Mouse (Mus musculus) layer of hippocampus, adult 2 months (tissue): ENCODE data around the gene Pramel1. TPM values are rescaled to one million over a fixed set of nuclear protein-coding genes. Genes with fewer than 3 reads are reported as not detected.
"Not testable (repeated sequence)": the region's sequence is repeated elsewhere in the genome, so short reads cannot be mapped to it uniquely, and the experiment has no call there.

Experiments
- DNase-seq, 2 experiments: peaks; one replicate each; pipeline ENCODE4 v3.0.0; 2022; ENCODE audit warnings: low spot score in 2 of 2
- H3K27ac ChIP-seq: fragments of 200-600 bp; 2 replicates; pipeline ENCODE4 v1.8.1; 2022
- H3K4me3 ChIP-seq: fragments of 200-600 bp; 2 replicates; pipeline ENCODE4 v1.8.1; 2022; ENCODE audit warnings: mild to moderate bottlenecking
- CTCF ChIP-seq: fragments of 200-600 bp; conservative IDR thresholded peaks from 2 replicates; pipeline ENCODE4 v1.8.1; 2022; ENCODE audit warnings: antibody characterized with exemption, mild to moderate bottlenecking, moderate library complexity
- long read RNA-seq, 2 experiments: library from polyadenylated mRNA; stranded (forward); transcript quantifications; one replicate each; pipeline ENCODE4 v2.0.0; 2021; ENCODE audit warnings: borderline mapping rate in 2 of 2
- total RNA-seq, 2 experiments: library from RNA; stranded (reverse); gene quantifications; 2 replicates each; pipeline ENCODE4 v1.2.3; 2021

The Pramel1 gene
- total RNA-seq, result not detected
- long read RNA-seq, experiment 1, result 0 reads
- long read RNA-seq, experiment 2, result 0 reads

GRCm38 (mm10) chr4:143394181-143394580 is at the start of gene Pramel1:
Pramel1 (plus strand) TSS chr4:143394428.
- no peak within 1 kb of the TSS for H3K27ac ChIP-seq
- TF ChIP-seq CTCF, result no peak
- no peak within 1 kb of the TSS for H3K4me3 ChIP-seq
- DNase-seq, result no peak

DNA sequence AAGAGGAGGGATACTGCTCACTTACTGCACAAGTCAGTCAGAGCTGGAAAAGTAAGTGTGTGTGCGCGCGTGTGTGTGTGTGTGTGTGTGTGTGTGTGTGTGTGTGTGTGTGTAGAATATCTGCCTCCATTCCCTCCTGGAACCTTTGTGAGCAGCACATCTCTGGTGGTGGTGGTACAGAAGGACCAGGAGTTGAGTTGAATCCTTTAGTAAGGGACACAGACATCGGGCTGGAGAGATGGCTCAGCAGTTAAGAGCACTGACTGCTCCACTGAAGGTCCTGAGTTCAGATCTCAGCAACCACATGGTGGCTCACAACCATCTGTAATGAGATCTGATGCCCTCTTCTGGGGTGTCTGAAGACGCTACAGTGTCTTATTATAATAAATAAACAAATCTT is 48.7 kb upstream of the Pramel1 start:
- not testable (repeated sequence) for H3K4me3 ChIP-seq, DNase-seq, H3K27ac ChIP-seq

- no peak for TF ChIP-seq CTCF
- no peak for DNase-seq
Observed at GRCm38 (mm10) chr4:143348678-143349077, 45.5 kb upstream of the Pramel1 start.

GRCm38 (mm10) chr4:143349484-143349906 is 44.7 kb upstream of the Pramel1 start, which contains the start of gene Lrrc38:
Lrrc38 (plus strand) TSS chr4:143349757.
- no peak for DNase-seq
- Histone ChIP-seq H3K27ac (peak within 1 kb of the TSS; percentile 36; the same call in 1 of the 2 replicates), H3K4me3 (peak within 1 kb of the TSS; percentile 53)
- TF ChIP-seq CTCF, result no peak

More at GRCm38 (mm10) chr4:143348678-143349077, 45.5 kb upstream of the Pramel1 start:
- Histone ChIP-seq H3K27ac (no peak overlapping the region), H3K4me3 (no peak overlapping the region)

DNA sequence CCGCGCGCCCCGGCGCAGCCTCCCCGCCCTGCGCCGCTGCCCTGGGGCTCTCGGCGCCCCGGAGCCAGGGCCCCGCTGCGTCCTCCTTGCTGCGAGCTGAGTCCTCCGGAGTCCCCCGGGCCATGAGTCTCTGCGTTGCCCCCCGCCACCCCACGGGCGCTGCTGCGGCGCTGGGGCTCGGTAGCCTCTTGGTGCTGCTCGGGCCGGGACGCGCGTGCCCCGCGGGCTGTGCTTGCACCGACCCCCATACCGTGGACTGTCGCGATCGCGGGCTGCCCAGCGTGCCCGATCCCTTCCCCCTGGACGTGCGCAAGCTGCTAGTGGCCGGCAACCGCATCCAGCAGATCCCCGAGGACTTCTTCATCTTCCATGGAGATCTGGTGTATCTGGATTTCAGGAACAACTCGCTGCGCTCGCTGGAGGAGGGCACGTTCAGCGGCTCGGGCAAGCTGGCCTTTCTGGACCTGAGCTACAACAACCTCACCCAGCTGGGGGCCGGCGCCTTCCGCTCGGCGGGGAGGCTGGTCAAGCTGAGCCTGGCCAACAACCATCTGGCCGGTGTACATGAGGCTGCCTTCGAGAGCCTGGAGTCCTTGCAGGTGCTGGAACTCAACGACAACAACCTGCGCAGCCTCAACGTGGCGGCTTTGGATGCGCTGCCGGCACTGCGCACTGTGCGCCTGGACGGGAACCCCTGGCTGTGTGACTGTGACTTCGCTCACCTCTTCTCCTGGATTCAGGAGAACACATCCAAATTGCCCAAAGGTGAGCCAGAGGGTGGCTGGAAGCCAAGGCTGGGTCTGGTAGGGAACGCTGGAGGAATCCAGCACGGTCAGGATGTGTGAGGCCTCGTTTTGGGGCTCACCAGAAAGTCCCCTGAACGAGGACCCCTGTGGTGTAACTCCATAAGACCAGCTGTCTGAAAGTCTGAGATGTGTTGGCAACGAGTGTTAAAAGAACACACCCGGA is 43.9 kb upstream of the Pramel1 start:
- TF ChIP-seq CTCF, result no peak
- no peak for DNase-seq
- H3K4me3 ChIP-seq, result peak overlapping the region; percentile 53

GRCm38 (mm10) chr4:143352301-143352700 is 41.9 kb upstream of the Pramel1 start:
- DNase-seq, result no peak
- no peak overlapping the region for H3K4me3 ChIP-seq
- TF ChIP-seq CTCF, result no peak
- no peak overlapping the region for H3K27ac ChIP-seq

More for the DNA sequence above, 43.9 kb upstream of the Pramel1 start:
- H3K27ac ChIP-seq, result peak overlapping the region; percentile 36; the same call in 1 of the 2 replicates

DNA sequence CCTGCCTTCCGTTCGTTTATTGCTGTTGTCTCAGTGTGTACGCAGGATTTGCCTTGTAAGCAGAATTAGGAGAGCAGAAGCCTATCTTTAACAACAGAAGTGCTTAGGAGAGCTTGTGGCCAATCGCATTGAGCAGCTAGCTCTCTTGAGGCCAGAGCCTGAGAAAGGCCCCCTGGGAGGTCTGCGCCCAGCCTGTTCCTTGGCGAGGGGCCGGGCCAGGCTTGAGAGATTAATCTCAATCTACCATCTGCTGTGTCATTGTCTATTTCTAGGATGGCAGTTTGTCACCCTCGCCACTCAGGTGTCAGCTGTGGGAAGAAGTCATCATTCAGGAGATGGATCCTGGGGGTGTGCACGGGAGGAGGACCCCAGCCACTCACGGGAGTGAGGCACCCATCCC is 32.7 kb upstream of the Pramel1 start:
- no peak for DNase-seq
- H3K27ac ChIP-seq, result no peak overlapping the region
- no peak overlapping the region for H3K4me3 ChIP-seq
- TF ChIP-seq CTCF, result no peak

- DNase-seq, result no peak
- TF ChIP-seq CTCF, result no peak
- Histone ChIP-seq H3K4me3 (no peak overlapping the region), H3K27ac (no peak overlapping the region)
Observed at GRCm38 (mm10) chr4:143366415-143367041, 27.7 kb upstream of the Pramel1 start.

DNA sequence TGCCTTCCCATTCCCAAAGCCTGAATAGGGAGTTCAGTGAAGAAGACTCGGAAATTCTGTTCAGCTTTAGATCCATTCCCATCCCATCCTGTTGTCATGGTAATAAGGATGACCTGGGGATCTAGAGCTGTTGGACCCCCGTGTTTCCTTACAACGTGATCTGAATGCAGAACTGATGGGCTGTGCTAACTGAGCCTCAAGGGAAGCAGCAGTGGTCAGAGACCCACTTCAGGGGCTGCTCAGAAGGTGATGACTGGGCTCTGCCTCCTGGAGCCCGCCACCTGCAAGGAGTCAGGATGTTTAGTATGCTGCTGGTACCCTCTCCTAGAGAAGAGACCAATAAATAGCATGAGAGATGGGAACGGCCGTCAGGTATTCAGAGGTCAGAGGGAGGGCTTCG is 14.7 kb upstream of the Pramel1 start:
- Histone ChIP-seq H3K4me3 (no peak overlapping the region), H3K27ac (no peak overlapping the region)
- TF ChIP-seq CTCF, result no peak
- DNase-seq, result no peak

DNA sequence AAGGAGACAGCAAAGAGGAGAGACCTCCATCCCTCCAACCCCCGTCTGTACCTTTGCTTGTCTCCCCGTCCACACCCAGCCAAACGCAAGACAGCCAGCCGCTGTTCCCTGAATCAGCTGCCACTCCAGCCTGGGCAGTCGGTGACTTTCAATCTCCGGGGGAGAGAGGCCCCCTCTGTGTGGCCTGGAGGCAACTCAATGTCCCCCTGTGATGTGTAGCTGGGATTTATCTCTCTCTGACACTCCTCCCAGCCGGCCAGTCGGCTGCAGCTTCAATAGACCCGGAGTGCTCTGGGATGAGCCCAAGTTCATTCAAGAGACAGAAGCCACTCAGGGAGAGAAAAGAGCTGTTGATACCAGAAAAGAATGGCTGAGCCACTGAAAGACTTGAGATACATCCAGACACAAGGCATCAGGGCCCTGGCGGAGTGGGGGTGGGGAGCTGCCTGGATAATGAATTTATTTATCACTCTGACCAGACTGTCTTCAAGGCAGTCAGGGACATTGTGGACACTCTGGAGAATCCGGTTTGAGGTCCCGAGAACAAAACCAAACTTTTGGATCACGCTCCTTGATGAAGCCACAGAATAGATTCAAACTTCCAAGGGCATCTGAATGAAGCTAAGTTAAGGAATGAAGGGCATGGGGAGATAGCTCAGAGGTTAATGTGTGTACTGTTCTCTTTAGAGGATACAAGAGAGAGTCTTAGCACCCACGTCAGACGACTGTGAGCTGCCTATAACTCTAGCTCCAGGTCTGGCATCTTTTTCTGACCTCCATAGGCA is 14.1 kb upstream of the Pramel1 start:
- peak in 1 of 2 experiments; percentile 5 for DNase-seq
- no peak for TF ChIP-seq CTCF
- Histone ChIP-seq H3K4me3 (no peak overlapping the region), H3K27ac (no peak overlapping the region)

DNA sequence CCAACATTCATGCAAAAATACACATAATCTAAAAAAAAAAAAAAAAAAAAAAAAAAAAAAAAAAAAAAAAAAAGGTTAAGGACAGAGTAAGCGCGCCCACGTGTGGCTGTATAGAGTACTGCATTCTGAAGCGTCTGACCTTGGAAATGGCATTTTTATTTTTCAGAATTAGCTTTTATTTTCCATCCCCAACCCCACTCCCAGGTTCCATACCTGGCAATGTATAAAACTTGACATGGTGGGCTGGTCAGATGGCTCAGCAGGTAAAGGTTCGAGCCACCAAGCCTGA is 13.6 kb upstream of the Pramel1 start:
- TF ChIP-seq CTCF, result peak; percentile 92
- Histone ChIP-seq H3K4me3 (no peak overlapping the region), H3K27ac (no peak overlapping the region)
- peak in 1 of 2 experiments; percentile 37 for DNase-seq

DNA sequence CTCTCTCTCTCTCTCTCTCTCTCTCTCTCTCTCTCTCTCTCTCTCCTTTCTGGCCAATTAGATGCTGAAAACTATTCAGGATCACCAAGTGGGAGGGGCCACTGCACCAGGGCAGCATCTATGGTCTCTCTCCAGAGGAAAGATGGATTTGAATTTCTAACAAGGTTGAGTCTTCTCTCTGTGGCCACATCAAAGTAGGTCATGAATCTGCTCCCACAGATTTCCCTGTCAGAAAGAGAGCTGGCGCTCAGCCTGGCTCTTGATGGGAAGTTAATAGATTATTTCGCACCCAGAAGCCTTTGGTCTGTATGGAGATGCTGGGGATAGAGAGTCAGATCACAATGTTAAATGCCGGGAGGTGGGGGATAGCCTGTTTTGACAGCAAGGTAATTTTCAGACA is 12.1 kb upstream of the Pramel1 start:
- no peak for DNase-seq
- H3K4me3 ChIP-seq, result no peak overlapping the region
- no peak for TF ChIP-seq CTCF
- H3K27ac ChIP-seq, result no peak overlapping the region

GRCm38 (mm10) chr4:143383646-143384045 is 10.6 kb upstream of the Pramel1 start:
- no peak overlapping the region for H3K27ac ChIP-seq
- no peak overlapping the region for H3K4me3 ChIP-seq
- no peak for DNase-seq
- TF ChIP-seq CTCF, result peak; percentile 73
